Mouse (Mus musculus): ENCODE data around the gene Gsto1. TPM values are rescaled to one million over a fixed set of nuclear protein-coding genes. Genes with fewer than 3 reads are reported as not detected.

Gsto1 gene
- 81.4 and 84.0 TPM in 2 replicates for polyA plus RNA-seq (2016; fragmentation: Nextera tagmentation; extraction: Ambion mirVana)

GRCm38 (mm10) chr19:47854796-47855783, at the start of gene Gsto1:
TSS of gene Gsto1 (plus strand) at chr19:47854970.
- H3K27me3 ChIP-seq (replicated peaks), result no peaks in the 10 kb centered on the region
- WGBS, result under 1% methylated on average over 60 of the region's 60 CpGs
- H3K27ac ChIP-seq (ENCODE audit: poor library complexity, severe bottlenecking), result peak within 1 kb of the TSS; percentile 20
- H3K4me1 ChIP-seq (replicated peaks), result peaks cover 13% of the 10 kb centered on the region
- peak within 1 kb of the TSS; percentile 68 for H3K4me3 ChIP-seq
- H3K4me2 ChIP-seq, result peak within 1 kb of the TSS; percentile 99
- no peaks in the 10 kb centered on the region for H3K9me3 ChIP-seq (replicated peaks)
- peaks cover 10% of the 10 kb centered on the region for H3K36me3 ChIP-seq
- ATAC-seq (ENCODE audit: insufficient number of reproducible peaks, low FRiP score), result peak; percentile 91
- peak within 1 kb of the TSS; percentile 82 for H3K9ac ChIP-seq

- Histone ChIP-seq H3K36me3 (no peaks in the 10 kb centered on the region), H3K9me3 (replicated peaks) (no peaks in the 10 kb centered on the region), H3K4me3 (no peak overlapping the region), H3K9ac (no peak overlapping the region), H3K27ac (ENCODE audit: poor library complexity, severe bottlenecking) (no peak overlapping the region), H3K27me3 (replicated peaks) (no peaks in the 10 kb centered on the region), H3K4me2 (no peak overlapping the region), H3K4me1 (replicated peaks) (no peaks in the 10 kb centered on the region)
- ATAC-seq (ENCODE audit: insufficient number of reproducible peaks, low FRiP score), result no peak
- 75% methylated on average over 10 of the region's 10 CpGs for WGBS
These were observed 42.7 kb upstream of the Gsto1 start for GRCm38 (mm10) chr19:47812091-47812490.

- Histone ChIP-seq H3K27ac (ENCODE audit: poor library complexity, severe bottlenecking) (no peak overlapping the region), H3K4me2 (no peak overlapping the region), H3K4me1 (replicated peaks) (no peaks in the 10 kb centered on the region), H3K27me3 (replicated peaks) (no peaks in the 10 kb centered on the region), H3K9ac (no peak overlapping the region), H3K36me3 (no peaks in the 10 kb centered on the region), H3K4me3 (no peak overlapping the region), H3K9me3 (replicated peaks) (no peaks in the 10 kb centered on the region)
- no peak for ATAC-seq (ENCODE audit: insufficient number of reproducible peaks, low FRiP score)
- WGBS, result 79% methylated on average over 5 of the region's 5 CpGs
These were observed 40.0 kb upstream of the Gsto1 start for GRCm38 (mm10) chr19:47814721-47815120.

- H3K4me1 ChIP-seq (replicated peaks), result no peaks in the 10 kb centered on the region
- no peak overlapping the region for H3K4me3 ChIP-seq
- 78% methylated on average over 9 of the region's 9 CpGs for WGBS
- H3K4me2 ChIP-seq, result no peak overlapping the region
- H3K36me3 ChIP-seq, result no peaks in the 10 kb centered on the region
- no peak overlapping the region for H3K9ac ChIP-seq
- H3K9me3 ChIP-seq (replicated peaks), result no peaks in the 10 kb centered on the region
- ATAC-seq (ENCODE audit: insufficient number of reproducible peaks, low FRiP score), result no peak
- H3K27ac ChIP-seq (ENCODE audit: poor library complexity, severe bottlenecking), result no peak overlapping the region
- peaks cover 7% of the 10 kb centered on the region for H3K27me3 ChIP-seq (replicated peaks)
These were observed 37.1 kb upstream of the Gsto1 start for GRCm38 (mm10) chr19:47817692-47818091.

- Histone ChIP-seq H3K4me2 (no peak overlapping the region; the same call in 1 of the 2 replicates), H3K9ac (no peak overlapping the region), H3K9me3 (replicated peaks) (no peaks in the 10 kb centered on the region), H3K27me3 (replicated peaks) (peaks cover 16% of the 10 kb centered on the region), H3K36me3 (no peaks in the 10 kb centered on the region), H3K27ac (ENCODE audit: poor library complexity, severe bottlenecking) (no peak overlapping the region), H3K4me1 (replicated peaks) (no peaks in the 10 kb centered on the region), H3K4me3 (no peak overlapping the region)
- no peak for ATAC-seq (ENCODE audit: insufficient number of reproducible peaks, low FRiP score)
- WGBS, result 19% methylated on average over 8 of the region's 9 CpGs
These were observed 33.8 kb upstream of the Gsto1 start for GRCm38 (mm10) chr19:47820832-47821493.

- H3K27me3 ChIP-seq (replicated peaks), result peaks cover 16% of the 10 kb centered on the region
- no peaks in the 10 kb centered on the region for H3K36me3 ChIP-seq
- no peaks in the 10 kb centered on the region for H3K9me3 ChIP-seq (replicated peaks)
- 54% methylated on average over 7 of the region's 7 CpGs for WGBS
- H3K27ac ChIP-seq (ENCODE audit: poor library complexity, severe bottlenecking), result no peak overlapping the region
- 0 out of 2 replicates have a peak, but pooled peaks have one; percentile 36 for ATAC-seq (ENCODE audit: insufficient number of reproducible peaks, low FRiP score)
- H3K4me3 ChIP-seq, result no peak overlapping the region
- H3K4me2 ChIP-seq, result no peak overlapping the region
- no peaks in the 10 kb centered on the region for H3K4me1 ChIP-seq (replicated peaks)
- H3K9ac ChIP-seq, result no peak overlapping the region
These were observed 33.3 kb upstream of the Gsto1 start for GRCm38 (mm10) chr19:47821494-47821872.

GRCm38 (mm10) chr19:47822143-47822796, 32.5 kb upstream of the Gsto1 start:
- H3K9me3 ChIP-seq (replicated peaks), result no peaks in the 10 kb centered on the region
- H3K36me3 ChIP-seq, result no peaks in the 10 kb centered on the region
- no peak overlapping the region for H3K4me3 ChIP-seq
- WGBS, result 14% methylated on average over 8 of the region's 8 CpGs
- H3K4me2 ChIP-seq, result no peak overlapping the region
- peaks cover 16% of the 10 kb centered on the region for H3K27me3 ChIP-seq (replicated peaks)
- no peak overlapping the region for H3K9ac ChIP-seq
- H3K27ac ChIP-seq (ENCODE audit: poor library complexity, severe bottlenecking), result no peak overlapping the region
- ATAC-seq (ENCODE audit: insufficient number of reproducible peaks, low FRiP score), result no peak
- no peaks in the 10 kb centered on the region for H3K4me1 ChIP-seq (replicated peaks)

GRCm38 (mm10) chr19:47824026-47824425, 30.7 kb upstream of the Gsto1 start:
- 67% methylated on average over 5 of the region's 5 CpGs for WGBS
- Histone ChIP-seq H3K9ac (no peak overlapping the region), H3K4me2 (no peak overlapping the region), H3K9me3 (replicated peaks) (no peaks in the 10 kb centered on the region), H3K27me3 (replicated peaks) (peaks cover 16% of the 10 kb centered on the region), H3K4me3 (no peak overlapping the region), H3K36me3 (no peaks in the 10 kb centered on the region), H3K27ac (ENCODE audit: poor library complexity, severe bottlenecking) (no peak overlapping the region), H3K4me1 (replicated peaks) (no peaks in the 10 kb centered on the region; the same call in 1 of the 2 replicates)
- no peak for ATAC-seq (ENCODE audit: insufficient number of reproducible peaks, low FRiP score)

- Histone ChIP-seq H3K36me3 (no peaks in the 10 kb centered on the region), H3K27me3 (replicated peaks) (no peaks in the 10 kb centered on the region; the same call in none of the 2 replicates), H3K4me1 (replicated peaks) (no peaks in the 10 kb centered on the region; the same call in 1 of the 2 replicates), H3K9ac (no peak overlapping the region), H3K4me2 (no peak overlapping the region), H3K27ac (ENCODE audit: poor library complexity, severe bottlenecking) (no peak overlapping the region), H3K9me3 (replicated peaks) (no peaks in the 10 kb centered on the region), H3K4me3 (no peak overlapping the region)
- no peak for ATAC-seq (ENCODE audit: insufficient number of reproducible peaks, low FRiP score)
- 79% methylated on average over 14 of the region's 14 CpGs for WGBS
These were observed 24.8 kb upstream of the Gsto1 start for GRCm38 (mm10) chr19:47829913-47830450.

GRCm38 (mm10) chr19:47831111-47831510, 23.7 kb upstream of the Gsto1 start:
- ATAC-seq (ENCODE audit: insufficient number of reproducible peaks, low FRiP score), result no peak

More at GRCm38 (mm10) chr19:47831111-47831510, 23.7 kb upstream of the Gsto1 start:
- Histone ChIP-seq H3K9me3 (replicated peaks) (no peaks in the 10 kb centered on the region), H3K4me2 (no peak overlapping the region), H3K36me3 (no peaks in the 10 kb centered on the region), H3K9ac (no peak overlapping the region), H3K4me1 (replicated peaks) (no peaks in the 10 kb centered on the region; the same call in 1 of the 2 replicates), H3K27me3 (replicated peaks) (no peaks in the 10 kb centered on the region; the same call in none of the 2 replicates), H3K4me3 (no peak overlapping the region), H3K27ac (ENCODE audit: poor library complexity, severe bottlenecking) (no peak overlapping the region)
- WGBS, result 95% methylated on average over 8 of the region's 8 CpGs

Data from heart, embryonic 12.5 days (tissue).